Mouse (Mus musculus) A20 (cell line): ENCODE results near the gene Hist2h2be.
"Not testable (repeated sequence)": the region's sequence is repeated elsewhere in the genome, so short reads cannot be mapped to it uniquely, and the experiment has no call there.

Experiments used
- DNase-seq: peaks from one replicate; pipeline ENCODE4 v3.0.0-alpha.2; 2011; ENCODE audit warnings: low read depth, low spot score

The Hist2h2be gene

GRCm38 (mm10) chr3:96238954-96239793, 18.3 kb downstream of the Hist2h2be start, which contains the start of gene Hist2h3c2:
Gene Hist2h3c2, minus strand, starts transcription at chr3:96239127.
- not testable (repeated sequence) for DNase-seq

- DNase-seq = peak; percentile 75
Observed at GRCm38 (mm10) chr3:96239949-96240798, 19.3 kb downstream of the Hist2h2be start, which contains the start of gene Hist2h2aa2. Gene Hist2h2aa2, minus strand, starts transcription at chr3:96240276.

- no peak for DNase-seq
Observed at GRCm38 (mm10) chr3:96240799-96241197, 19.9 kb downstream of the Hist2h2be start.

- peak; percentile 55 for DNase-seq
Observed at GRCm38 (mm10) chr3:96243921-96244572, 23.1 kb downstream of the Hist2h2be start.

GRCm38 (mm10) chr3:96245003-96245886, 24.3 kb downstream of the Hist2h2be start, which contains the start of gene Hist2h2aa1:
Gene Hist2h2aa1, plus strand, starts transcription at chr3:96245497.
- peak; percentile 93 for DNase-seq

GRCm38 (mm10) chr3:96246018-96246417, 25.1 kb downstream of the Hist2h2be start:
- DNase-seq = not testable (repeated sequence)

- not testable (repeated sequence) for DNase-seq
Observed at GRCm38 (mm10) chr3:96246427-96246856, 25.5 kb downstream of the Hist2h2be start, which contains the start of gene Hist2h3c1. Gene Hist2h3c1, plus strand, starts transcription at chr3:96246685.

GRCm38 (mm10) chr3:96247356-96248140, 26.6 kb downstream of the Hist2h2be start:
- DNase-seq = peak; percentile 65

- DNase-seq = peak; percentile 32
Observed at GRCm38 (mm10) chr3:96248141-96249033, 27.5 kb downstream of the Hist2h2be start.

- no peak for DNase-seq
Observed at GRCm38 (mm10) chr3:96249034-96249345, 28.1 kb downstream of the Hist2h2be start.

GRCm38 (mm10) chr3:96250890-96251289, 30.0 kb downstream of the Hist2h2be start:
- peak; percentile 26 for DNase-seq

- DNase-seq = no peak
Observed at GRCm38 (mm10) chr3:96251787-96252186, 30.9 kb downstream of the Hist2h2be start.

- no peak for DNase-seq
Observed at GRCm38 (mm10) chr3:96254683-96255355, 33.9 kb downstream of the Hist2h2be start.

GRCm38 (mm10) chr3:96255926-96256593, 35.1 kb downstream of the Hist2h2be start:
- DNase-seq = no peak

GRCm38 (mm10) chr3:96257190-96257589, 36.3 kb downstream of the Hist2h2be start:
- no peak for DNase-seq

- DNase-seq = no peak
Observed at GRCm38 (mm10) chr3:96260220-96260619, 39.3 kb downstream of the Hist2h2be start.

GRCm38 (mm10) chr3:96261623-96262022, 40.7 kb downstream of the Hist2h2be start:
- peak; percentile 53 for DNase-seq
